Mouse (Mus musculus) CH12.LX (cell line): ENCODE results near the gene Ugt1a10.
A peak's percentile ranks its signal among the peaks of the same experiment; 100 is the strongest.
"Not testable (repeated sequence)": the region's sequence is repeated elsewhere in the genome, so short reads cannot be mapped to it uniquely, and the experiment has no call there.

Experiments used
- CHD2 ChIP-seq: IDR thresholded peaks from 2 replicates; pipeline ENCODE4 v1.6.1; 2011; ENCODE audit warnings: low read length, improper control_type of control experiment
- CTCF ChIP-seq, 2 experiments: IDR thresholded peaks in 1 of 2; conservative IDR thresholded peaks in 1 of 2; 2 replicates each; pipeline ENCODE4 v1.5.1; 2011 to 2012; ENCODE audit warnings: low read depth in 2 of 2, low read length in 2 of 2, improper control_type of control experiment in 1 of 2, inconsistent platforms in 1 of 2, mild to moderate bottlenecking in 1 of 2, moderate library complexity in 1 of 2
- E2F4 ChIP-seq: IDR thresholded peaks from 2 replicates; pipeline ENCODE4 v1.6.1; 2011; ENCODE audit warnings: low read depth, low read length, improper control_type of control experiment; ENCODE audit not compliant: insufficient replicate concordance
- ELF1 ChIP-seq: IDR thresholded peaks from 2 replicates; pipeline ENCODE4 v1.6.1; 2014; ENCODE audit warnings: low read depth, mild to moderate bottlenecking, inconsistent platforms, low read length, improper control_type of control experiment
- EP300 ChIP-seq: IDR thresholded peaks from 2 replicates; pipeline ENCODE4 v1.6.1; 2011; ENCODE audit warnings: low read length, improper control_type of control experiment
- NRF1 ChIP-seq: IDR thresholded peaks from 2 replicates; pipeline ENCODE4 v1.6.1; 2014; ENCODE audit warnings: low read depth, mild to moderate bottlenecking, inconsistent platforms, low read length, improper control_type of control experiment, moderate library complexity
- PAX5 ChIP-seq: IDR thresholded peaks from 2 replicates; pipeline ENCODE4 v1.6.1; 2012; ENCODE audit warnings: low read length, inconsistent platforms, mixed read lengths
- POLR2A ChIP-seq: IDR thresholded peaks from 2 replicates; pipeline ENCODE4 v1.6.1; 2011; ENCODE audit warnings: low read depth, mild to moderate bottlenecking, improper control_type of control experiment, low read length
- RAD21 ChIP-seq: IDR thresholded peaks from 2 replicates; pipeline ENCODE4 v1.6.1; 2011; ENCODE audit warnings: low read depth, mild to moderate bottlenecking, low read length, improper control_type of control experiment, moderate library complexity
- TCF12 ChIP-seq: IDR thresholded peaks from 2 replicates; pipeline ENCODE4 v1.6.1; 2014; ENCODE audit warnings: low read depth, mild to moderate bottlenecking, inconsistent platforms, low read length, improper control_type of control experiment
- USF2 ChIP-seq: conservative IDR thresholded peaks from 2 replicates; pipeline ENCODE4 v1.6.1; 2011; ENCODE audit warnings: low read depth, low read length, improper control_type of control experiment

GRCm38 (mm10) chr1:88125827-88126360, 70.7 kb downstream of the Ugt1a10 start:
- TF ChIP-seq CHD2, NRF1, TCF12, USF2, EP300, E2F4, PAX5, ELF1, POLR2A: not testable (repeated sequence)
- TF ChIP-seq CTCF (conservative IDR thresholded peaks at IDR 0.05 in 1 of 2, IDR thresholded peaks at IDR 0.05 in 1 of 2; ENCODE audit: low read depth in 2 of 2, low read length in 2 of 2) (peak in 1 of 2 experiments; percentile 55; a peak in 2 of 4 replicates), RAD21 (peak; percentile 27)
